Mouse (Mus musculus) fat pad, adult 2 months (tissue): ENCODE measurements around the gene Kcnab2.

Source experiments
- DNase-seq: peaks from one replicate; pipeline ENCODE4 v3.0.0-alpha.2; 2011; ENCODE audit warnings: low read depth, low spot score; ENCODE audit errors: extremely low read depth

The Kcnab2 gene

DNA sequence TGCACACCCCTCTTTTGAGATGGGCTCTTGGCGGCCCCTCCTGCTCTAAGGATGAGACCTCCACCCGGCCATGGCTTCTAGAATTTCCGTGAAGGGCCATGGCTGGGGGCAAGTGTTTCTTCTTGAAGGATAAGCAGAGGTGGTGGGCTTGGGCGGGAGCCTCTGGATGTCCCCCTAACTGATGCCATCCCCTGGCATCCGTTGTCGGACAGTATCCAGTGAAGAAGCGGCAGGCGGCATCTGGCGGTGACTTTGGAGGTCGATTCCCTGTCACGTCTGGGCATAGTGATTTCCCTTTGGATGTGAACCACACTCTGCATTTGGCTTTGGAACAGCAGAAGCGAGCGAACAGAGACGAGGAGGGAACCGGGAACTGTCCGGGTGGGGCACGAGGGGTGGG lies 85.0 kb downstream of the Kcnab2 start:
- no peak for DNase-seq

DNA sequence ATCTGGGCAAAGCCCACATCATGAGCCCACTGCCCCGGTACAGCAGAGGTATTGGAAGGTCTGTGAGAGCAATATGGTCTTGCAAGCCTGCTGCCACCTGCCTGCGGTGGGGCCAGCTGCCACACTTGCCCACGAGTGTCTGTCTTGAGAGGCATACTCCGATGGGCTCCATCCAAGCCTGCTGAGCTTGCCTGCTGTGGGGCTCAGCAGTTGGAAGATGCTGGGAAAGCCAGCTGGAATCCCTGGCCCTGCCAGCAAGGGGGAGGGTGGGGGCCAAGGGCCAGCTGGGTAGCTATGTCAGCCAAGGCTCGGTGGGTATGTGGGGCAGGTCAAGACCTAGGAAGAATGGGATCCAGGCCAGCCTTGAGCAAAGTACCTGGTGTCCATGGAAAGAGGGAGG lies 85.5 kb downstream of the Kcnab2 start:
- no peak for DNase-seq

- DNase-seq: no peak
Observed at GRCm38 (mm10) chr4:152385644-152386043, 92.0 kb downstream of the Kcnab2 start.

- DNase-seq: no peak
Observed at GRCm38 (mm10) chr4:152382528-152383252, 95.0 kb downstream of the Kcnab2 start.

DNA sequence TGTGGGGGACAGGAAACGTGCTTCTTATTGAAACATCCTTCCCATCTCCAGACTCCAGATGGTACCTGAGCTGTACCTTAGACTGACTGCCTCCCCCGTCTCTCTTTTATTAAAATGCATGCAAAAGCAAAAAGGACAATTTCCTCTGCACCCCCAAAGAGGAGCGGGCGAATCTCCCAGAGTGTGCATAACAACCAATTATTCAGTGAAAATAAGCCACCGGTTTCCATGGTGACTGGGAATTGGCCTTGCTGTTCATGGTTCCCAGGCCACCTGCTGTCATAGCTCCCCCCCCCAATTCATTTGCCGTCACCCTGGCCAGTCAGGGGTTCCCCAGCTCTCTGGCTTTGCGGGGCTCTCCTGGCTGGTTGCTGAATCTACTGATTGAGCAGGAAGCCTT lies 112.4 kb downstream of the Kcnab2 start:
- DNase-seq: no peak

GRCm38 (mm10) chr4:152362180-152362579 lies 115.5 kb downstream of the Kcnab2 start:
- no peak for DNase-seq

- no peak for DNase-seq
Observed at GRCm38 (mm10) chr4:152360855-152361254, 116.8 kb downstream of the Kcnab2 start.

GRCm38 (mm10) chr4:152359700-152360099 lies 118.0 kb downstream of the Kcnab2 start:
- DNase-seq: no peak

- DNase-seq: no peak
Observed at GRCm38 (mm10) chr4:152355672-152356071, 122.0 kb downstream of the Kcnab2 start.

GRCm38 (mm10) chr4:152353886-152354637 lies 123.6 kb downstream of the Kcnab2 start:
- DNase-seq: no peak

GRCm38 (mm10) chr4:152351422-152352305 lies 126.0 kb downstream of the Kcnab2 start:
- no peak for DNase-seq

GRCm38 (mm10) chr4:152350722-152351421 lies 126.8 kb downstream of the Kcnab2 start:
- no peak for DNase-seq

DNA sequence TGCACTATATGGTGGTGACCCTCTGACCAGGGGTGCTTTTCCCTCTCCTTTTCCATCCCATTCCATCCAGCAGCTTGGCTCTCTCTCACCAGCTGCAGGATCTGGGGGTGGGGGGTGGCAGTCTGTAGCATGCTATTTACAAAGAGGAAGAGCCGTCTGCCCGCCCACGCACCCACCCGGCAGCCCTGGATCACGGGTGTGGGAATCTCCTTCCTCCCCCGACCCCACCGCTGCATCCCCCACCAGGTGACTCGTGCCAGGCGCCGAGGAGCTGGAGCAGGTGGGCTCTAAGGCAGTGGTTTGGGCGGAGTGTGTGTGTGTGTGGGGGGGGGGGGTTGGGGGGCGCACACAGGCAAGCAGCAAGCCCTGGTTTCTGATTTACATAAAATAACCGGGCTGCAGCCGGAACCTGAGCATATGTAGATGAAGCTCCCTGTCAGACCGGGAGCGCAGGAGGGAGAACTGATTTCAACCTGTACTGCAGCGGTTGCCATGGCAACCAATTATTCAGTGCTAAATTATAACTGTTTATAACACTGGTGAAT lies 127.8 kb downstream of the Kcnab2 start:
- no peak for DNase-seq

GRCm38 (mm10) chr4:152345120-152345889 lies 132.4 kb downstream of the Kcnab2 start:
- DNase-seq: no peak

GRCm38 (mm10) chr4:152344651-152345050 lies 133.0 kb downstream of the Kcnab2 start:
- DNase-seq: no peak

GRCm38 (mm10) chr4:152343296-152343695 lies 134.4 kb downstream of the Kcnab2 start:
- no peak for DNase-seq
